Mouse (Mus musculus) kidney, adult 2 months (tissue): ENCODE measurements around the gene Morc2a.

Experiments
- CTCF ChIP-seq: fragments of 200-500 bp; conservative IDR thresholded peaks from 2 replicates; pipeline ENCODE4 v1.5.1; 2011; ENCODE audit warnings: low read depth, mild to moderate bottlenecking, control low read depth, low read length, moderate library complexity, mixed read lengths; ENCODE audit not compliant: insufficient read depth, insufficient read length
- POLR2A ChIP-seq: fragments of 200-500 bp; IDR thresholded peaks from one replicate; pipeline ENCODE4 v1.6.1; 2011; ENCODE audit warnings: low read depth, low read length, control low read depth

- TF ChIP-seq CTCF (peak; percentile 88), POLR2A (no peak)
Measured at GRCm38 (mm10) chr11:3714486-3714885, 65.5 kb downstream of the Morc2a start.
